In the genomic region with DNA sequence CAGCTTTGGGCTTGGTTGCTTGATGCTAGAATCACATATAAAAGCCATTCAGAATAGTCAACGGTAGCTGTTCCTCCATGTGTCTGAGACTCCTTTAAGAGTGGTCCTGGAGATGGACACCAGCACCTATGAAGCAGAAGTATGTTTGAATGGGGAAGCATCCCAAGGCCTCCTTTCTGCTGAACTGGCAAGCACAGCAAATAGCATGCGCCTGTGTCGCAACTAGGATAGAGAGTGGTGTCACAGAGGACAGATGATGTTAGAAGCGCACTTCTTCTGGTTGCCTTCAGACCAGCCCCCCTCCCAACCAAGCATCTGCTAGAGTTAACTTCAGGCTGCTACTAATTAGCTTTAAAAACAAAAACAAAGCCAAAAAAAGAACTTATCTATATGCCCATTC, we compare ENCODE assay signal across 27 mouse cellular contexts. TPM values are rescaled to one million over a fixed set of nuclear protein-coding genes. Genes with fewer than 3 reads are reported as not detected.
"Had no signal": no experiment of that assay in that cellular context is flagged by ENCODE, and none has a peak within 500 bp of the region (broad histone marks: within the 10 kb centered on the region; RNA-seq: fewer than 3 reads in every experiment).

No protein-coding gene starts in this region.

- DNase-seq: gastrocnemius, postnatal 14 days; gastrocnemius, postnatal 36 days; heart, adult 18-20 months; heart, postnatal 10 days; heart, postnatal 36 days; kidney, adult 18-20 months; kidney, adult 8-10 months; kidney, postnatal 10 days; kidney, postnatal 25 days; kidney, postnatal 4 days; layer of hippocampus, postnatal 36 days; left cerebral cortex, postnatal 4 days had no signal

- ATAC-seq: intestine, embryonic 15.5 days; intestine, postnatal 0 days; liver, embryonic 12.5 days had no signal

RNA-seq across cellular contexts. Expression of gene T2, which starts 34.7 kb away (rescaled TPM):
- total RNA-seq: gastrocnemius, adult 18-20 months; gastrocnemius, adult 8-10 months; gastrocnemius, postnatal 14 days; gastrocnemius, postnatal 36 days; hematopoietic stem cell, adult 5-6 weeks; liver, adult 2 months had no signal
- polyA plus RNA-seq: liver, adult 2 months had no signal

RNA-seq across cellular contexts. Expression of gene T, which starts 43.7 kb away (rescaled TPM):
- total RNA-seq: gastrocnemius, adult 18-20 months; gastrocnemius, adult 8-10 months; gastrocnemius, postnatal 14 days; gastrocnemius, postnatal 36 days; heart, adult 18-20 months; heart, adult 8-10 months; heart, postnatal 10 days; heart, postnatal 36 days; hematopoietic stem cell, adult 5-6 weeks; layer of hippocampus, adult 2 months; layer of hippocampus, postnatal 14 days; layer of hippocampus, postnatal 36 days; left cerebral cortex, adult 18-20 months; left cerebral cortex, adult 8-10 months; left cerebral cortex, postnatal 25 days; liver, adult 2 months had no signal
- polyA plus RNA-seq: gonadal fat pad, adult 2 months; liver, adult 2 months; liver, embryonic 12.5 days had no signal

RNA-seq across cellular contexts. Expression of gene Prr18, which starts 53.2 kb away (rescaled TPM):
- total RNA-seq: gastrocnemius, adult 18-20 months; hematopoietic stem cell, adult 5-6 weeks had no signal
- polyA plus RNA-seq: heart, embryonic 14.5 days had no signal
